Mouse (Mus musculus) liver, adult 2 months (tissue): ENCODE measurements around the gene Senp5.

ENCODE experiments used
- CTCF ChIP-seq: fragments of 200-500 bp; IDR thresholded peaks from 2 replicates; pipeline ENCODE4 v1.5.1; 2011; ENCODE audit warnings: low read depth, low read length, control low read depth
- POLR2A ChIP-seq: fragments of 200-500 bp; IDR thresholded peaks from 2 replicates; pipeline ENCODE4 v1.6.1; 2011; ENCODE audit warnings: low read length, control low read depth; ENCODE audit not compliant: insufficient read depth; ENCODE audit errors: extremely low read depth

DNA sequence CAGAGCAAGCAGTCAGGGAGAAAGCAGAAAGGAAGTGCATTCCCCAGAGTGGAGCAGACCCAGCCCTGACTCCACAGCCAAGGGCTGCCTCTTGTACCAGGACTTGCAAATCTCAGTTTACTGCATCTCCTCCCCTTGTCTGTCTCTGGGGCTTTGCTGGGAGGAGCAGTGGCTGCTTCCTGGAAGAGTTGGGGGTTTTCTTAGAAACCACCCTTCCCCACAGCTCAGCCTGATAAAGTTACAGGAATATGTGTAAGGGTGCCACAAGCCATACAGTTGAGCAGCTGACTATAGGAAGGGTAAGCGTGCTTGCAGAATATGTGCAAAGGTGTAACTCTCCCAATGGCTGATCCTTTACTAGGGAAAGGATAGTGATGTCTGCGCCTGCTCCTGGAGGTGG lies 62.5 kb downstream of the Senp5 start:
- TF ChIP-seq CTCF (no peak), POLR2A (no peak)
